Mouse (Mus musculus) kidney, postnatal 0 days (tissue): ENCODE measurements around the gene Gapdh. TPM values are rescaled to one million over a fixed set of nuclear protein-coding genes. Genes with fewer than 3 reads are reported as not detected.
A peak's percentile ranks its signal among the peaks of the same experiment; 100 is the strongest.

Experiments
- ATAC-seq: fragments of 200-750 bp; cut with Nextera tagmentation; replicated peaks from 2 replicates; pipeline ENCODE4 v1.8.0; 2017; ENCODE audit warnings: low read depth, moderate number of reproducible peaks, moderate TSS enrichment, moderate library complexity; ENCODE audit not compliant: low FRiP score
- DNase-seq: peaks from one replicate; pipeline ENCODE4 v3.0.0-alpha.2; 2016; ENCODE audit warnings: low spot score
- H3K27ac ChIP-seq: fragments of 300-500 bp; sonication (generic); 2 replicates; pipeline ENCODE4 v1.5.1; 2014; ENCODE audit warnings: mild to moderate bottlenecking
- H3K27me3 ChIP-seq: fragments of 300-500 bp; sonication (generic); 2 replicates; pipeline ENCODE4 v1.6.1; 2014; ENCODE audit warnings: low read length, mixed read lengths; ENCODE audit not compliant: insufficient read depth
- H3K36me3 ChIP-seq: fragments of 300-500 bp; sonication (generic); 2 replicates; pipeline ENCODE4 v1.6.1; 2014; ENCODE audit warnings: low read length, mixed read lengths; ENCODE audit not compliant: insufficient read depth
- H3K4me1 ChIP-seq: fragments of 300-500 bp; sonication (generic); replicated peaks from 2 replicates; pipeline ENCODE4 v1.6.1; 2014; ENCODE audit warnings: antibody characterized with exemption, low read length, mixed read lengths; ENCODE audit not compliant: insufficient read depth
- H3K4me2 ChIP-seq: fragments of 300-500 bp; sonication (generic); 2 replicates; pipeline ENCODE4 v1.6.1; 2014; ENCODE audit warnings: mild to moderate bottlenecking, low read length, moderate library complexity, mixed read lengths
- H3K4me3 ChIP-seq: fragments of 300-500 bp; sonication (generic); replicated peaks from 2 replicates; pipeline ENCODE4 v1.5.1; 2014; ENCODE audit warnings: low read depth, low read length
- H3K9ac ChIP-seq: fragments of 300-500 bp; sonication (generic); 2 replicates; pipeline ENCODE4 v1.6.1; 2014; ENCODE audit warnings: low read depth, low read length
- H3K9me3 ChIP-seq: fragments of 300-500 bp; sonication (generic); replicated peaks from 2 replicates; pipeline ENCODE4 v1.6.1; 2016; ENCODE audit warnings: low read length, inconsistent platforms, mixed read lengths
- CTCF ChIP-seq: IDR thresholded peaks from 2 replicates; pipeline ENCODE4 v1.5.1; 2016; ENCODE audit warnings: antibody characterized with exemption, low read depth, mild to moderate bottlenecking, moderate library complexity
- WGBS: fragments of 180-500 bp; shearing (Covaris S2); extraction: QIAGEN DNeasy Blood & Tissue Kit; methylation state at CpG from one replicate; pipeline ENCODE4 v1.1.7; 2014; 5-methylcytosine and 5-hydroxymethylcytosine counted together
- polyA plus RNA-seq: library from polyadenylated mRNA; unstranded; fragments of >200 nt; fragmentation: Nextera tagmentation; extraction: Ambion mirVana; gene quantifications from 2 replicates; pipeline ENCODE4 v1.2.1, GENCODE M21; 2015

The Gapdh gene
- polyA plus RNA-seq, 1 experiment from 2014 or later = 1,529 TPM

DNA sequence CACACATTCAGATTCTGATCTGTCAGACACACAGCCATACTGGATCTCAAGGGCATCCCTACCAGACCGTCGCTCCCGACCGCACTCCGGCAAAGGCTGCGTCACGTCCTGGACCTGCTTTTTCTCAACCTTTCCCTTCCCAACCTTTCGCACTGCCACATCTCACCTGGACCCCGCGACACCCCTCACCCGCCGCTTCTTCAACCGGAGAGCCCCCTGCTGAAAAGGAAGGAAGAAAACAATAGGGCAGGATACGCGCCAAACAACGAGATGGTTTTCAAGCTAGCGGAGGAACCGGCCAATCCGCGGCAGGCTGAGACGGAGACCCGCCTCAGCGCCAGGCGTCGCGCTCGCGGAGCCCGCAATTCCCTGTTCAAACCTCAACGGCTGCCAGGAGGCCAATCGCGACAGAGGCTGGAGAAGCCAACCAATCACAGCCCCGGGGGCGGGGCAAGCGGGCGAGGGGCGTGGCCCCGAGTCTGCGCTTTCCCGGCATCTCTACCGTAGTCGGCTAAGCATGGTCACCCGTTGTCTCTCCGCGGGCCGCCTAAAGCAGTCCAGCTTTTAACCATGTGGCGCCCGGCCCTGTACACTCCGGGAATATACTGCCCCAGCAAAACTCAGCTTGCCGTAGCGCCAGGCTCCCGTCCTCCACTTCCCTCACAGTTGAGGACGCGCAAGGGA, 25.2 kb upstream of the Gapdh start, which contains the start of the genes Ncapd2 and Mrpl51:
Ncapd2 (minus strand) TSS at position 370 of the 684 bp plus-strand sequence.
Mrpl51 (plus strand) TSS at position 470 of the 684 bp plus-strand sequence.
- peak; percentile 98 for ATAC-seq
- peak within 1 kb of the TSS; percentile 70 for H3K9ac ChIP-seq
- H3K27ac ChIP-seq = peak within 1 kb of the TSS; percentile 98
- H3K36me3 ChIP-seq = peaks cover 25% of the 10 kb centered on the region
- H3K4me2 ChIP-seq = peak within 1 kb of the TSS; percentile 90
- no peaks in the 10 kb centered on the region for H3K9me3 ChIP-seq
- TF ChIP-seq CTCF = peak; percentile 46
- no peaks in the 10 kb centered on the region for H3K27me3 ChIP-seq
- H3K4me1 ChIP-seq = 0 out of 2 replicates have a peak, but pooled peaks cover 6% of the 10 kb centered on the region
- H3K4me3 ChIP-seq = peak within 1 kb of the TSS; percentile 63
- under 1% methylated on average over 54 of the region's 54 CpGs for WGBS
- DNase-seq = peak; percentile 98

DNA sequence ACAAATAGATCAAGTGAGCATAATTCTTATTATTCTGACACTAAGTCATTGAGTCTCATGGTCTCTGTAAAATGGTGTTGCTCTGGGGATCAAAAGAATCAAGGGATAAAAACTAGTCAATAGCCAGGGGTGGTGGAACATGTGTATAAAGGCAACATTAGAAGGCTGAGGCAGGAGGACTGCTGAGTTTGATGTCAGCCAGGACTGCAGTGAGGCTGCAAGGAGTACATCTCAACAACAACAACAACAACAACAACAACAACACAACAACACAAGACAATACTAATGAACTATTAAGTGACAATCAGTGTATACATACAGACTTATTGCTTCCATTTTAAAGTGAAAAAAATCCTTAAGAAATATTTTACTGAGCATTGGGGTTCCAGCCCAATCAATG, 24.5 kb upstream of the Gapdh start:
- H3K9ac ChIP-seq = peak overlapping the region; percentile 62
- H3K4me3 ChIP-seq = peak overlapping the region; percentile 63
- no peak for DNase-seq
- no peak for TF ChIP-seq CTCF
- H3K36me3 ChIP-seq = peaks cover 29% of the 10 kb centered on the region
- H3K4me1 ChIP-seq = 0 out of 2 replicates have a peak, but pooled peaks cover 6% of the 10 kb centered on the region
- H3K27ac ChIP-seq = peak overlapping the region; percentile 76; the same call in 1 of the 2 replicates
- H3K27me3 ChIP-seq = no peaks in the 10 kb centered on the region
- peak overlapping the region; percentile 53 for H3K4me2 ChIP-seq
- no peaks in the 10 kb centered on the region for H3K9me3 ChIP-seq
- no peak for ATAC-seq

DNA sequence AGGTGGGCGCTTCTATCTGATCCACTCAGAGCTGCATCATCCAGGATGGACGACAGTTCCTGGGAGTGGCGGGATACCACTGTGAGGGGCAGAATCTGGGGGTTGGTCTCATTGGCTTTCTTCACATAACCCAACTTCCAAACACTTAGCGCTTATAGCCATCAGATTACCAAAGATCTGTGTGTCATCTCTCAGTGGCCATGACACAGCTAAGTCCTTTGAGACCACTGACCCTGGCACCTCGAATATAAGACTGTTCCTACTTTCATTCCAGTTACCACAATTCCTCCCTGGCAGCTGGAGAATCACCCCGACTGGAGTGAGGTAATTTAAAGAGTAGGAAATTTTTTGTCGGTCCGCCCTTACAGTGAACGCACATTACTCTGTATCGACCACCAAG, 19.9 kb upstream of the Gapdh start:
- Histone ChIP-seq H3K4me1 (0 out of 2 replicates have a peak, but pooled peaks cover 2% of the 10 kb centered on the region), H3K9me3 (no peaks in the 10 kb centered on the region), H3K4me3 (no peak overlapping the region), H3K27ac (no peak overlapping the region), H3K36me3 (peaks cover 57% of the 10 kb centered on the region), H3K9ac (no peak overlapping the region), H3K4me2 (no peak overlapping the region), H3K27me3 (no peaks in the 10 kb centered on the region)
- no peak for ATAC-seq
- 83% methylated on average over 10 of the region's 10 CpGs for WGBS
- no peak for DNase-seq
- TF ChIP-seq CTCF = no peak

DNA sequence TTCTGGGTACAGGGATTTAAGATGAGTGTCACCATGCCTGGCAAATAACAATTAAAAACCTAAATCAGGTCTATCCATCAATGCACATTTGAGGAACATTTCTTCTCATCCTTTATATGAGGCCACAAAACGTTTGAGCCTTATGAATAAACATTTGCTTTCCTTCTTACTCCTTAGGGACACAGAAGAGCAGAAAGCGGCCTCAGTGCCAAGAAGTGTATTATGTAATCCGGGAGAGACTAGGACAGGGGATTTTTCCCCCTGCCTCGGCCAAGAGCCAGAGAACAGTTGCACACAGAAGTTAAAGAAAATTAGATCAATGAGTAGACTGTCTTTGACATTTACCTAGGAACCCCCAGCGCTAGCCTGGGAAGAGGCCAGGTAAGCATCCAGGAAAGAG, 15.9 kb upstream of the Gapdh start:
- Histone ChIP-seq H3K4me1 (no peaks in the 10 kb centered on the region), H3K36me3 (peaks cover 78% of the 10 kb centered on the region), H3K27ac (no peak overlapping the region), H3K27me3 (no peaks in the 10 kb centered on the region), H3K9ac (no peak overlapping the region), H3K9me3 (no peaks in the 10 kb centered on the region), H3K4me3 (no peak overlapping the region), H3K4me2 (no peak overlapping the region)
- ATAC-seq (no peak), DNase-seq (no peak)
- no peak for TF ChIP-seq CTCF
- 82% methylated on average over 5 of the region's 5 CpGs for WGBS

DNA sequence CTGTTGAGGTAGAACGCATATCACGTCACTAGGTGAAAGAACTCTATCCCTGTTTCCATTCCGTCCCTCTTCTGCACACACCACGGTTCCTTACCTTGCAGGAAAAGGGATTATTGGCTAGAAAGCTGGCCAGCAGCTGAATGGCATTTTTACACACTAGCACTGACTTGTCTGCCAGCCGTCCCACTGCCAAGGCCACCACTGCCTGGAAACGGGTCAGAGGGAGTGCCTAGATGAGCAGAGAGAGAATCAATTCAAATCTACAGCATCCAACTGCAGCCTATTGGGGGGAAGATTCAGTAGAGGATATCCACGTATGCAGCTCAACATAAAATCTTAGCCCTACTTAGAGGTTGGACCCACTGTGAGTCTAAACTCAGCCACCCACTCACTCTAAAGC, 13.3 kb upstream of the Gapdh start:
- TF ChIP-seq CTCF = no peak
- Histone ChIP-seq H3K27ac (no peak overlapping the region), H3K4me1 (no peaks in the 10 kb centered on the region), H3K36me3 (peaks cover 77% of the 10 kb centered on the region), H3K9me3 (no peaks in the 10 kb centered on the region), H3K4me3 (no peak overlapping the region), H3K27me3 (no peaks in the 10 kb centered on the region), H3K4me2 (no peak overlapping the region), H3K9ac (no peak overlapping the region)
- DNase-seq = no peak
- 91% methylated on average over 7 of the region's 7 CpGs for WGBS
- no peak for ATAC-seq

DNA sequence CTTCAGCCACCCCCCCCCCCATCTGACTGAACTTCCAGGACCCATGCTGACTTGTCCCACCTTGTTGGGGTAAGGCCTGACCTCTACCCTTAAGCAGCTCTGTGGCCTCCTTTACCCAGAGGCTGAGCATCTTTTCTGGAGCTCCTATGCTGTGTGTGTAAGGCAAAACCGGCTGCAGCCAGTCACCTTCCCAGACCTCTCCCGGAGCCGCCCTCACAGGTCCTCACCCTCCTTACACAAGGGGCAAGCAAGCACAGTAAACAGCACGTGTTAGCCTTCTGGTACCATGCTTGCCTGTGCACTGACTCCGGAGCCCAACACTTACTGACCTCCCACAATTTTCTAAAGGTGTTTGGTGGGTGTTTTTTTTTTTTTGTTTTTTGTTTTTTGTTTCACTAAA, 9.2 kb upstream of the Gapdh start:
- Histone ChIP-seq H3K27ac (no peak overlapping the region), H3K36me3 (peaks cover 87% of the 10 kb centered on the region), H3K9me3 (no peaks in the 10 kb centered on the region), H3K4me1 (no peaks in the 10 kb centered on the region), H3K4me3 (no peak overlapping the region), H3K27me3 (no peaks in the 10 kb centered on the region), H3K4me2 (no peak overlapping the region), H3K9ac (no peak overlapping the region)
- no peak for TF ChIP-seq CTCF
- ATAC-seq = no peak
- no peak for DNase-seq
- WGBS = 79% methylated on average over 5 of the region's 5 CpGs
